Mouse (Mus musculus) skeletal muscle tissue, adult 2 months (tissue): ENCODE data around the gene Prmt7.
A peak's percentile ranks its signal among the peaks of the same experiment; 100 is the strongest.

Source experiments
- DNase-seq: peaks from one replicate; pipeline ENCODE4 v3.0.0-alpha.2; 2012; ENCODE audit warnings: low read depth, low spot score

Prmt7 gene

GRCm38 (mm10) chr8:106219620-106220019 is 8.9 kb downstream of the Prmt7 start:
- DNase-seq, result no peak

- DNase-seq, result peak; percentile 15
These were observed 15.9 kb downstream of the Prmt7 start for GRCm38 (mm10) chr8:106226589-106226988.

DNA sequence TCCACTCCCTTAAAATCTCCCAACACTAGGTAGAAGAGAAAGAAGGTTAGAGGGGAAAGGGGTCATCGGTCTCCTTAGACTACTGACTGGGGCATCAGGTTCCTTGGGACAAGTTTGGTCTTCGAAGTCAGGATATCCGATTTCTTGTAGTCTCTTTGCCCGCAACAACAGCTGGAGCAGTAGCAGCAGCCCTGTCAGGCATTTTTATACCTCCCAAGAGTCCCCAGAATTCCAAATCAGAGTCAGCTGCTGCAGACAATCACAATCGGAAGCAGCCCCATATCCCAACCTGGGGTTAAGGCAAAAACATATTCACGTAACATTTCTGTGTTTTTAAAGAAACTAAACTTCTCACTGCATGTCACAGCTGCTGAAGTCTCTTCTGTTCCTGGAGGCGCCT is 20.8 kb downstream of the Prmt7 start:
- no peak for DNase-seq

DNA sequence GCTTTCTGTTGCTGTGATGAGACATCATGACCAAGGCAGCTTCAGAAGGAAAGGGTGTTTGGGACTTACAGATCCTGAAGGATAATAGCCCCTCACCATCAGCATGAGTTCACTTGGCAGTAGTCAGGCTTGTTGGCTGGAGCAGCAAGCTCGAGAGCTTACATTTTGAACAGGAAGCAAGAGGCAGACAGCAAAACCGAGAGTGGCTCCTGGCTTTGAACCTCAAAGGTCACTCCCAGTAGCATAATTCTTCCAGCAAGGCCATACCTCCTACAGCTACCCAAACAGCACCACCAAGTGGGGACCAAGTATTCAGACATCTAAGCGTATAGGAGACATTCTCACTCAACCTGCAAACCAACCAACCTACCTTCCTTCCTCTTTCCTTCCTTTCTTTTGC is 22.0 kb downstream of the Prmt7 start:
- DNase-seq, result no peak

DNA sequence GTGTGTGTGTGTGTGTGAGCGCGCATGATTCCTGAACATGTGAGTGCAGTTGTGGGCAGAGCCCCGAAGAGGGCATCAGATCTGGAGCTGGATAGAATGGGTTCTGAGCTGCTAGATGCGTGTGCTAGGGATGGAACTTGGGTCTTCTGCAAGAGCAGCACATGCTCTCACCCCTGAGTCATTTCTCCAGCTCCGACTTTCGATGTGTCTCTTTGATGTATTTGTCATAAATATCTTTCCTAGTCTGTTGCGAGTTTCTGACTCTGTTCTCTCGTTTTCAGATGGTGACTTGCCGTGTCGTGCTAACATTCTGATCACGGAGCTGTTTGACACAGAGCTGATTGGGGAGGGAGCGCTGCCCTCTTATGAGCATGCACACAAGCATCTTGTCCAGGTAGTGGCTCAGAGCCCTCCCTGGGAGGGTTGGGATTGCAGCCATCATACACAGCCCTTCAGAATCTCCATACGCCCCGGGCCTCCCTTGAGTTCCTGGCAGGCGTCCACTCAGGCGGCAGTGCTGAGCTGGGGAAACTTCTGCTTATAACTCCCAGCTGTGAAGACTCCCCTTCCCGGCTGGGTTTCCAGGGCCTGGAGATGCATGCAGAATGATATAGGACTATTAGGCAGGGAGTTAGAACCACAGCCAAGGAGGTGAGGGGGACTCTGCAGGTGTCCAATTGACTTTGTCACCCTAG is 24.0 kb downstream of the Prmt7 start:
- no peak for DNase-seq

DNA sequence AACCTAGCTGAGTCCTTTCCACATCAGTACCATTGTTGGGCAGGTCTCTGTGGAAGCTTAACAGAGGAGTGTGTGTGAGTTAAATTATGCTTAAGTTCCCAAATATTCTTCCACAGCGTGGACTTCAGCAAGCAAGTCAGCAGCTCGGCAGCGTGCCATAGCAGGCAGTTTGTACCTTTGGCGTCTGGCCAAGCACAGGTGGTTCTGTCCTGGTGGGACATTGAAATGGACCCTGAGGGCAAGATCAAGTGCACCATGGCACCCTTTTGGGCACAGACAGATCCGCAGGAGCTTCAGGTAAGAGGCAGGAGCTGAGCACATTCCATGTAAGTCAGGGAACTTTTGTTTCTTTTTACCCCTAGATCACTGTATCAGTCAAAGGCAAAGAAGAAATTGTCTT is 26.4 kb downstream of the Prmt7 start:
- no peak for DNase-seq

DNA sequence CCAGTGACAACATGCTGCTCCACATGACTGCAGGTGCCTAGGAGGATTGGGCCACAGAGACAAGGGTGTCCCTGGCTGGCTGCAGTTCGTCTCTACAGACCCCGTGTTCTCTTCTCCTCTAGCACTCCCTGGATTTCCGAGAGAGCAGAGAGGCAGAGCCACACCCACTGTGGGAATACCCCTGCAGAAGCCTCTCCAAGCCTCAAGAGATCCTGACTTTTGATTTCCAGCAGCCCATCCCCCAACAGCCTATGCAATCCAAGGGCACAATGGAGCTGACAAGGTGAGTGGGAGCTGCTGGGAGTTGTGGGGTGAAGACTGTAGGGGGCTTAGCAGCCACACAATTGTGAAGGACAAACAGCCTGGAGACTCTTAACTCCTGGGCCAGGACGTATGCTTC is 39.5 kb downstream of the Prmt7 start:
- DNase-seq, result no peak

GRCm38 (mm10) chr8:106258169-106258568 is 47.4 kb downstream of the Prmt7 start:
- DNase-seq, result no peak

- no peak for DNase-seq
These were observed 49.0 kb downstream of the Prmt7 start for GRCm38 (mm10) chr8:106259579-106260255.

DNA sequence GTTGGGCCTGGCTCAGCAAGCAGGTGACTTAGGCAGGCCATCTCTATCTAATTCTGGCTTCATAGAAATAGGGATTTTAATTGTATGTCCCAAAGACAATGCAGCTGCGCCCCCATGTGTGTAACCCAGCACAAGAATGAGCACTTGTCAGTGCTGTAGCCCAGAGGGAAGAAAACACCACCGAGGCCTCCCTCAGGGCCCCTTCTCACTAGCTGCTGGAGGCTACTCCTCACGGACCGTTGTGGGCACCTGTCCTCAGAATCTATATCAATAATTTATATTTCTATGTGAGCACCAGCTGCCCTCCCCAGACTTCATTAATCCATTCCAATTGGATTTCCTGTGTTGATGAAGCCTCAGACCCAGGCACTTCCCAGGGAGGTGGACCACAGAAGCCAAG is 50.2 kb downstream of the Prmt7 start:
- DNase-seq, result no peak

DNA sequence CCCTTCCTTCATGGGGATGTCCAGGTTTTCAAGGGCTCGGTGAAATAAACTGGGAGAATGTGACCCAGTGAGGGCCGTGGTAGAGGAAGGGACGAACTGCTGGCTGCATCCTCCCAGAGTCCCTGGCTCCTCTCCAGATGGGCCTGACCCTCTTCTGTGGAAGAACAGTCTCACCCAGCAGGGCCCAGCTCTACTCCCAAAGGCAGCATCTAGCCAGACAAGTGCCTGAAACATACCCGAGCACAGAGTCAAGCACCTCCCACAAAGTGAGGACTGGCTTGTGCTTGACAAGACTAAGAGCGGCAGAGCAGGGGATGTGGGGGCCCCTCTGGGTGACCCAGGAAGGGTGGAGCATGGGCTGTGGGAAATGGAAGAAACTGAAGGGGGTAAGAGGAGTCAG is 51.6 kb downstream of the Prmt7 start:
- peak; percentile 54 for DNase-seq

GRCm38 (mm10) chr8:106263928-106264327 is 53.2 kb downstream of the Prmt7 start:
- DNase-seq, result no peak

DNA sequence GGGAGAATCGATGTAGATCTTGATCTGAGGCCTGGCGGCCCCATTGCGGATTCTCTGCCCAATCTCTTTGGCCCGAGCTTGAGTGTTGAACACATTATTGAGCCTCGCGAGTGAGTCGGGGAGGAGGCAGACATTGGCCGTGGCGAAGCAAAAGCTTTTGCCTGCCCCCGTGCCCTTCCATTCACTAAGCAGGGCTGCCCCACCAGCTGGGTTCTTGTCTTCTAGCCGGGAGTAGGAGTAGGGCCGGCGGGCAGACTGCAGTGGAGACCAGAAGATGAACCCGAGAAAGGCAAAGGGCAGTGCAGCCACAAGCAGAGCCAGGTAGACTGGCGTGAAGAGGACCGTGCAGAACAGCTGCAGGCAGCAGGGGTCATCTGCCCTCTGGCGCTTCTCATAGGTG is 54.7 kb downstream of the Prmt7 start:
- no peak for DNase-seq

GRCm38 (mm10) chr8:106268710-106269346 is 58.1 kb downstream of the Prmt7 start:
- no peak for DNase-seq

DNA sequence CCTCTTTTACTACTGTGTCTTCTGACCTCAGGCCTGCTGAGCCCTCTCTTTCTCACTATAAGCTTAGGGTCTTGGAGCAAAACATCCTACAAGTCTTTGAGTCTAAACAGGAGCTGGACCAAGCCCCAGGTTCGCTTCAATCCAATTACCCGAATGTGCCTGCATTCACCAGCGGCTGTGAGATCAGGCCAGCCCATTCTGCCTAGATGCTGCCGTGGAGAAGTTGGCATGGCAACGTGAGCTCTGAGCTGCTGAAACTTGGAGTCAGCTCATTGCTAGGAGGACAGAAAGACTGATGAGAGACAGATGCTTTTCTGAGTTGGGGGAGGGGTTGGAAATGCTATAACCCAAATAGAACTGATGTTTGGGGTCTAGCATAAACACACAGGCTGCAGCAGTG is 60.1 kb downstream of the Prmt7 start:
- no peak for DNase-seq

DNA sequence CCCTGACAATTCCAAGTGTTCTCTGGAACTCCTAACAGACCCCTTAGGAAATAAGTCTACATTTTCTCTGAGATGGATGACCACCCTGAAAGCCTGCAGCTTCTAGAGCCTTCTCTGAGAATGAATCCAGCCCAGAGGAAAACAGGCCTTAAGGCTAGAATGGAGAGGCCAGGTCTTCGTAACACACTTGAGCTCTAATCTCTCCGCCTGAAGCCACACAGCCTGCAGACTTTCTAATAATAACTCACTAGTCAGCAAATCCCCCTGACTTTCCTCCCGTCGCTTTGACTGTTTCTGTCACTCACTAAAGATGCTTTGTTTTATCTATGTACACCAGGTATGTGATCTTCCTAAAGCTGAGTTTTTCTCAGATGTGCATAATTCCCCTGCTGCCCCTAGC is 60.6 kb downstream of the Prmt7 start:
- no peak for DNase-seq

DNA sequence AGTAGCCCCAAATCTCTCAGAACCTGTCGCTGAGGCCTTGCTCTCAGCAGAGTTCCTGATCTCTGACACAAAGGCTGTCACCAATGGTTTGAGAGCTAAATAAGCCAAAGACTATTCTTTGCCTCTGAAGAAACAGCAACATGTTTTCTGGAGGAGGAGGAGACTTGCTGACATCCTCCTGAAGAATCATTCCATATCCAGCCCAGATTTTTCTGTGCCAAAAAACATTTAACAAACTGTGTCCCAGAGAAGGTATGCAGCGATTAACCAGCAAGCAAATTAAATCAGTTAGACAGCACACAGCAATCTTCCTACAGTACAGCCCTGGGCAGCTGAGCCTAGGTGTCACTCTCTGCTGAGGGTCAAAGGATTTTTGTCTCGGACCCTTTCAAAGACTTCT is 62.7 kb downstream of the Prmt7 start:
- DNase-seq, result no peak

GRCm38 (mm10) chr8:106276709-106277317 is 66.1 kb downstream of the Prmt7 start:
- DNase-seq, result no peak

DNA sequence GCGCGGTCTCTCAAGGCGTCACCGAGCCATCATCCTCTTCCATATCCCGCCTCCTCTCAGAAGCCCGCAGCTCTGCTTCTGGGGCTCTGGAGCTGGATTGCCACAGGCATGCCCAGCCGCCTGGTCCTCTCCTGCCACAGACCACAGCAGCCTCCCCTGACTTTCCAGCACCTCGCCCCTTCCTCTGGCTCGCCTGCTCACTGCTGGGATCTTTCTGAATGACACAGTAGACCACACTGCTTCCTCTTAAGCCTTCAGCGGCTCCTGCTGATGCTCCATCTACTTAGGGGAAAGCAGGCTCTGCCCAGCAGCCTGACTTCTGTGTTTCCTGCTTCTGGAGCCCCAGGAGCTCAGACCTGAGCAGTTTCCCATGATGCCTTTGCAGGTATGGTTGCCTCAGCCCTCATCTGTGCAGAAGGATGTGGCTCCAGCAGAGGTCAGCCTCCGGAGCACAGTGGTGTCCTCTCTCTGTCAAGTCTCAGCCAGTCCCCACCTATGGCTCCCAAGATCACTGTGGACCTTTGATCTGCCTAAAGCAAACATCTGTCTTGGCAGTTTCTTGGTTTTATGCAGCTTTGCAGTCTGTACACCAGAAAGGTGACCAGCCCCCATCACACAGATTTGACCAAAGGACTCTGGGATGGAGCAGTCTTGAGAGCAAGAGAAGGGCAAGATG is 67.8 kb downstream of the Prmt7 start:
- no peak for DNase-seq

GRCm38 (mm10) chr8:106280154-106280553 is 69.4 kb downstream of the Prmt7 start:
- DNase-seq, result no peak

- no peak for DNase-seq
These were observed 70.1 kb downstream of the Prmt7 start for GRCm38 (mm10) chr8:106280844-106281243.

- DNase-seq, result no peak
These were observed 76.7 kb downstream of the Prmt7 start for GRCm38 (mm10) chr8:106287445-106287844.
